Mouse (Mus musculus): ENCODE results near the gene Ptpre.

The Ptpre gene

GRCm38 (mm10) chr7:135632716-135633258 lies 95.5 kb downstream of the Ptpre start:
- TF ChIP-seq GATA4 (IDR thresholded peaks at IDR 0.05; ENCODE audit: insufficient replicate concordance, low read length): no peak

- no peak for TF ChIP-seq GATA4 (IDR thresholded peaks at IDR 0.05; ENCODE audit: insufficient replicate concordance, low read length)
Measured at GRCm38 (mm10) chr7:135634851-135635624, 97.8 kb downstream of the Ptpre start.

- TF ChIP-seq GATA4 (IDR thresholded peaks at IDR 0.05; ENCODE audit: insufficient replicate concordance, low read length): no peak
Measured at GRCm38 (mm10) chr7:135637406-135637980, 100.2 kb downstream of the Ptpre start.

DNA sequence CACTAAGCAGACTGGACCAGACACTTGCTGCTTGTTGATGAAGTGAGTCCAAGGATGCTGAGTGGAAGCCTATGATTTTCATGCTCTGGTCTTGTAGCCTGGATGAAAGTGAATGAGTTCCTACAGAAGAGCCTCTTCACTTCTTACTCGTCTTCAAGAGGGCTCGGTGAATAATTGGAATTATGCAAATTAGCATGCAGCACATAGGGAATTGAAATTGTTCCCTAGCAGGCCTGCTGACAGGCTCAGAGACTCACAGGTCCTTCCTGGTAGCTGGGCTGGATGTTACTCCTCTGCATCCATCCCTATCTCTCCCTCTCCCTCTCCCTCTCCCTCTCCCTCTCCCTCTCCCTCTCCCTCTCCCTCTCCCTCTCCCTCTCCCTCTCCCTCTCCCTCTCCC lies 102.1 kb downstream of the Ptpre start:
- no peak for TF ChIP-seq GATA4 (IDR thresholded peaks at IDR 0.05; ENCODE audit: insufficient replicate concordance, low read length)

- no peak for TF ChIP-seq GATA4 (IDR thresholded peaks at IDR 0.05; ENCODE audit: insufficient replicate concordance, low read length)
Measured at GRCm38 (mm10) chr7:135641698-135642507, 104.6 kb downstream of the Ptpre start.

GRCm38 (mm10) chr7:135644452-135644851 lies 107.2 kb downstream of the Ptpre start:
- TF ChIP-seq GATA4 (IDR thresholded peaks at IDR 0.05; ENCODE audit: insufficient replicate concordance, low read length): no peak

- TF ChIP-seq GATA4 (IDR thresholded peaks at IDR 0.05; ENCODE audit: insufficient replicate concordance, low read length): no peak
Measured at GRCm38 (mm10) chr7:135646976-135647375, 109.7 kb downstream of the Ptpre start.

- TF ChIP-seq GATA4 (IDR thresholded peaks at IDR 0.05; ENCODE audit: insufficient replicate concordance, low read length): no peak
Measured at GRCm38 (mm10) chr7:135648821-135649220, 111.5 kb downstream of the Ptpre start.

DNA sequence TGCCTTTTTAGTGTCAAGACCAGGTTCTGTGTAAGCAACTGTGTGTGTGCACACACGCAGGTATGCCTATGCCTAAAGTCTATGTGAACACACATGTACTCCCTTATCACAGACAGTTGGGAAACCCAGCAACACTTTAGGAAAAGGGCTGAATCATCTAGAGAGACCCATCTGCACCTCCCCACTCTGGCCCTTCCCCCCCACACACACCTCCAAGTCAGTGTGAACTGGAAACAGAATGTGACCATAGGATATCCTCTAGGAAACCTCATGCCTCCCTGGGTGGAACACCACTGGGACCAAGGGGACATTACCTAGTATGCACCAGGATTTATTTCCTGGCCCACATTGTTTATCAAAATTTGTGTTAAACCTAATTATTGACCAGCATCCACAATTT lies 112.0 kb downstream of the Ptpre start:
- TF ChIP-seq GATA4 (IDR thresholded peaks at IDR 0.05; ENCODE audit: insufficient replicate concordance, low read length): no peak

DNA sequence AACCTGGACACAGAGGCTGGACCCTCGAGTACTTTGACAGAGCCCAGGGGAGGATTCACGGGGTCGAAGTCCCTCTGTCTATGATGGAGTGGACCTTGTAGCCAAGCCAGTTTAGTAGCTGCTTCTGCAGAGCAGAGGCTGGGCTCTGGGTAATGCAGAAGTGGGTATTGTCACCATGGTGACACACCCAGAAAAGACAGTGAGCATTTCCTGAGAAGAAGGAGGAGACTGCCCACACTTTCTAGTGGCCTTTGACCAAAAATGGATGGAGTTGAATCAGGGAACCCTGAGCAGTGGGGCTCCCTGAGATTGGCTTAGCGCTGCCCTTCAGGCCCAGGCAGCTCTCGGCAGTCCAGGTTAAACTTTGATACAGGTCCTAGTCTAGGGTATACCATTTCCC lies 112.8 kb downstream of the Ptpre start:
- no peak for TF ChIP-seq GATA4 (IDR thresholded peaks at IDR 0.05; ENCODE audit: insufficient replicate concordance, low read length)

- no peak for TF ChIP-seq GATA4 (IDR thresholded peaks at IDR 0.05; ENCODE audit: insufficient replicate concordance, low read length)
Measured at GRCm38 (mm10) chr7:135651831-135652511, 114.7 kb downstream of the Ptpre start.

- TF ChIP-seq GATA4 (IDR thresholded peaks at IDR 0.05; ENCODE audit: insufficient replicate concordance, low read length): no peak
Measured at GRCm38 (mm10) chr7:135652781-135653180, 115.5 kb downstream of the Ptpre start.

DNA sequence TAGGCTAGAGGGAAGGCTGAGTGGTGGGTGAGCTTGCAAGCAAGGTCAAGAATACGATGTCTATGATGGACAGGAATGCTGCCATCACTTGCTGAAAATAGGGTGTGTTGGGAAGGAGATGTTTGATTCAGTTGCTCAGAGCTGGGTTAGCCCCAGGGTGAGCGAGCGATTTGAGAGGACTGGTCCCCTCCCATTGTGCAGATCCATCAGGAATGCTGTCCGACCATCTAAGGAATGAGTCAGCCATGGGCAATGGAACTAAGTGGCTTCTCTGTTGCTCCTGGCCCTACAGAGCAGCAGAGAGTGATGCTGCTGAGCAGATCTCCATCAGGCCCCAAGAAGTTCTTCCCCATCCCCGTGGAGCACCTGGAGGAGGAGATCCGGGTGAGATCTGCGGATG lies 116.3 kb downstream of the Ptpre start:
- no peak for TF ChIP-seq GATA4 (IDR thresholded peaks at IDR 0.05; ENCODE audit: insufficient replicate concordance, low read length)

DNA sequence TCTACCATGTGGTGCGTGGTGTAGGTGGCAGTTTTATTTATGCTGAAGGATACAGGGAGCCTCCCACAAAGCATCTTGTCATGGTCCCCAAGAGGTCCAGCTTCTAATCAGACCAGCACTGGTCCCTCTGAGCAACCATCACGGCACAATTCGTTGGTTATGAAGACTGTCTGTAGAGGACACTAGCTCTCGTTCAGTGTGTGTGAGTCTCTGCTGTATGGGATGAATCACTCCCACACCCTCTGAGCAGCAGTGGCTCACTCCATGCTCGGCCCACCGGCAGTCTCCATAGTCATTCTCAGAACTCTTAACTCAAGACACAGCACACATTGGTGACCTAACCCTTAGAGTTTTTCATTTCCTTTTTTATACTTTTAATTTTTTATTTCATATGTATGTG lies 117.0 kb downstream of the Ptpre start:
- no peak for TF ChIP-seq GATA4 (IDR thresholded peaks at IDR 0.05; ENCODE audit: insufficient replicate concordance, low read length)

- no peak for TF ChIP-seq GATA4 (IDR thresholded peaks at IDR 0.05; ENCODE audit: insufficient replicate concordance, low read length)
Measured at GRCm38 (mm10) chr7:135655113-135655512, 117.8 kb downstream of the Ptpre start.
